Mouse (Mus musculus): ENCODE measurements at regions not wholly inside any gene's neighbourhood (a gene's known extent, or its start where the extent isn't known, plus 50 kb on each side); places are given as distances from the start of the nearest gene placed in this dataset.
A peak's percentile ranks its signal among the peaks of the same experiment; 100 is the strongest.

- no peak overlapping the region for H3K4me2 ChIP-seq (ENCODE audit: low read length)
- no peaks in the 10 kb centered on the region for H3K4me1 ChIP-seq (replicated peaks; ENCODE audit: control insufficient read depth, insufficient read depth, low read length)
- 92% methylated on average over 9 of the region's 9 CpGs for WGBS
- no peak overlapping the region for H3K4me3 ChIP-seq (ENCODE audit: low read depth, low read length)
- H3K9me3 ChIP-seq (ENCODE audit: control insufficient read depth, low read length), result 0 out of 2 replicates have a peak, but pooled peaks cover 3% of the 10 kb centered on the region
- DNase-seq (ENCODE audit: low spot score) (no peak), ATAC-seq (replicated peaks; ENCODE audit: low FRiP score, low TSS enrichment, low read depth) (no peak)
- no peaks in the 10 kb centered on the region for H3K36me3 ChIP-seq (ENCODE audit: control insufficient read depth, insufficient read depth, low read length)
- no peak overlapping the region for H3K9ac ChIP-seq (ENCODE audit: low read length)
- H3K27me3 ChIP-seq (replicated peaks; ENCODE audit: control insufficient read depth, insufficient read depth, low read length), result peaks cover 12% of the 10 kb centered on the region
- H3K27ac ChIP-seq (ENCODE audit: low read depth), result no peak overlapping the region
These were observed 188.5 kb upstream of the Lef1 start for GRCm38 (mm10) chr3:130921621-130922245.

- Histone ChIP-seq H3K4me2 (ENCODE audit: low read length) (no peak overlapping the region), H3K27ac (ENCODE audit: low read depth) (no peak overlapping the region), H3K9me3 (ENCODE audit: control insufficient read depth, low read length) (0 out of 2 replicates have a peak, but pooled peaks cover 3% of the 10 kb centered on the region), H3K36me3 (ENCODE audit: control insufficient read depth, insufficient read depth, low read length) (no peaks in the 10 kb centered on the region), H3K4me1 (replicated peaks; ENCODE audit: control insufficient read depth, insufficient read depth, low read length) (no peaks in the 10 kb centered on the region), H3K27me3 (replicated peaks; ENCODE audit: control insufficient read depth, insufficient read depth, low read length) (no peaks in the 10 kb centered on the region), H3K9ac (ENCODE audit: low read length) (no peak overlapping the region), H3K4me3 (ENCODE audit: low read depth, low read length) (no peak overlapping the region)
- DNase-seq (ENCODE audit: low spot score), result no peak
- WGBS, result 68% methylated on average over 7 of the region's 7 CpGs
- no peak for ATAC-seq (replicated peaks; ENCODE audit: low FRiP score, low TSS enrichment, low read depth)
These were observed 183.6 kb upstream of the Rpl34 start for GRCm38 (mm10) chr3:130913812-130914211.

- Histone ChIP-seq H3K9ac (ENCODE audit: low read length) (no peak overlapping the region), H3K36me3 (ENCODE audit: control insufficient read depth, insufficient read depth, low read length) (no peaks in the 10 kb centered on the region), H3K27me3 (replicated peaks; ENCODE audit: control insufficient read depth, insufficient read depth, low read length) (0 out of 2 replicates have a peak, but pooled peaks cover 3% of the 10 kb centered on the region), H3K4me3 (ENCODE audit: low read depth, low read length) (no peak overlapping the region), H3K9me3 (ENCODE audit: control insufficient read depth, low read length) (no peaks in the 10 kb centered on the region), H3K27ac (ENCODE audit: low read depth) (no peak overlapping the region), H3K4me2 (ENCODE audit: low read length) (no peak overlapping the region), H3K4me1 (replicated peaks; ENCODE audit: control insufficient read depth, insufficient read depth, low read length) (no peaks in the 10 kb centered on the region)
- no peak for DNase-seq (ENCODE audit: low spot score)
- WGBS, result 37% methylated on average over 8 of the region's 8 CpGs
- ATAC-seq (replicated peaks; ENCODE audit: low FRiP score, low TSS enrichment, low read depth), result no peak
These were observed 174.9 kb upstream of the Rpl34 start for GRCm38 (mm10) chr3:130905101-130905500.

GRCm38 (mm10) chr3:130903329-130903728, 173.1 kb upstream of the Rpl34 start:
- Histone ChIP-seq H3K9ac (ENCODE audit: low read length) (no peak overlapping the region), H3K36me3 (ENCODE audit: control insufficient read depth, insufficient read depth, low read length) (no peaks in the 10 kb centered on the region), H3K27me3 (replicated peaks; ENCODE audit: control insufficient read depth, insufficient read depth, low read length) (0 out of 2 replicates have a peak, but pooled peaks cover 3% of the 10 kb centered on the region), H3K4me1 (replicated peaks; ENCODE audit: control insufficient read depth, insufficient read depth, low read length) (no peaks in the 10 kb centered on the region), H3K4me2 (ENCODE audit: low read length) (no peak overlapping the region), H3K9me3 (ENCODE audit: control insufficient read depth, low read length) (no peaks in the 10 kb centered on the region), H3K4me3 (ENCODE audit: low read depth, low read length) (no peak overlapping the region), H3K27ac (ENCODE audit: low read depth) (no peak overlapping the region)
- ATAC-seq (replicated peaks; ENCODE audit: low FRiP score, low TSS enrichment, low read depth) (no peak), DNase-seq (ENCODE audit: low spot score) (no peak)
- 85% methylated on average over 7 of the region's 7 CpGs for WGBS

GRCm38 (mm10) chr3:130902376-130902775, 172.2 kb upstream of the Rpl34 start:
- DNase-seq (ENCODE audit: low spot score) (no peak), ATAC-seq (replicated peaks; ENCODE audit: low FRiP score, low TSS enrichment, low read depth) (no peak)
- Histone ChIP-seq H3K9ac (ENCODE audit: low read length) (no peak overlapping the region), H3K4me3 (ENCODE audit: low read depth, low read length) (no peak overlapping the region), H3K27ac (ENCODE audit: low read depth) (no peak overlapping the region), H3K4me2 (ENCODE audit: low read length) (no peak overlapping the region), H3K9me3 (ENCODE audit: control insufficient read depth, low read length) (no peaks in the 10 kb centered on the region), H3K36me3 (ENCODE audit: control insufficient read depth, insufficient read depth, low read length) (no peaks in the 10 kb centered on the region), H3K4me1 (replicated peaks; ENCODE audit: control insufficient read depth, insufficient read depth, low read length) (no peaks in the 10 kb centered on the region), H3K27me3 (replicated peaks; ENCODE audit: control insufficient read depth, insufficient read depth, low read length) (0 out of 2 replicates have a peak, but pooled peaks cover 3% of the 10 kb centered on the region)
- 87% methylated on average over 7 of the region's 7 CpGs for WGBS

- H3K4me3 ChIP-seq (ENCODE audit: low read depth, low read length), result no peak overlapping the region
- H3K27ac ChIP-seq (ENCODE audit: low read depth), result no peak overlapping the region
- no peaks in the 10 kb centered on the region for H3K9me3 ChIP-seq (ENCODE audit: control insufficient read depth, low read length)
- WGBS, result 70% methylated on average over 12 of the region's 12 CpGs
- no peaks in the 10 kb centered on the region for H3K4me1 ChIP-seq (replicated peaks; ENCODE audit: control insufficient read depth, insufficient read depth, low read length)
- ATAC-seq (replicated peaks; ENCODE audit: low FRiP score, low TSS enrichment, low read depth), result 0 out of 2 replicates have a peak, but pooled peaks have one; percentile 33
- H3K4me2 ChIP-seq (ENCODE audit: low read length), result no peak overlapping the region
- H3K36me3 ChIP-seq (ENCODE audit: control insufficient read depth, insufficient read depth, low read length), result no peaks in the 10 kb centered on the region
- 0 out of 2 replicates have a peak, but pooled peaks cover 3% of the 10 kb centered on the region for H3K27me3 ChIP-seq (replicated peaks; ENCODE audit: control insufficient read depth, insufficient read depth, low read length)
- no peak for DNase-seq (ENCODE audit: low spot score)
- H3K9ac ChIP-seq (ENCODE audit: low read length), result no peak overlapping the region
These were observed 171.1 kb upstream of the Rpl34 start for GRCm38 (mm10) chr3:130901343-130901742.

- WGBS, result 85% methylated on average over 6 of the region's 6 CpGs
- H3K36me3 ChIP-seq (ENCODE audit: control insufficient read depth, insufficient read depth, low read length), result no peaks in the 10 kb centered on the region
- no peak for DNase-seq (ENCODE audit: low spot score)
- no peak overlapping the region for H3K27ac ChIP-seq (ENCODE audit: low read depth)
- ATAC-seq (replicated peaks; ENCODE audit: low FRiP score, low TSS enrichment, low read depth), result no peak
- no peak overlapping the region for H3K9ac ChIP-seq (ENCODE audit: low read length)
- H3K4me2 ChIP-seq (ENCODE audit: low read length), result no peak overlapping the region
- no peaks in the 10 kb centered on the region for H3K9me3 ChIP-seq (ENCODE audit: control insufficient read depth, low read length)
- H3K4me3 ChIP-seq (ENCODE audit: low read depth, low read length), result no peak overlapping the region
- no peaks in the 10 kb centered on the region for H3K4me1 ChIP-seq (replicated peaks; ENCODE audit: control insufficient read depth, insufficient read depth, low read length)
- H3K27me3 ChIP-seq (replicated peaks; ENCODE audit: control insufficient read depth, insufficient read depth, low read length), result 0 out of 2 replicates have a peak, but pooled peaks cover 3% of the 10 kb centered on the region
These were observed 170.6 kb upstream of the Rpl34 start for GRCm38 (mm10) chr3:130900846-130901245.

- H3K9me3 ChIP-seq (ENCODE audit: control insufficient read depth, low read length), result no peaks in the 10 kb centered on the region
- H3K36me3 ChIP-seq (ENCODE audit: control insufficient read depth, insufficient read depth, low read length), result no peaks in the 10 kb centered on the region
- no peak overlapping the region for H3K4me3 ChIP-seq (ENCODE audit: low read depth, low read length)
- H3K9ac ChIP-seq (ENCODE audit: low read length), result no peak overlapping the region
- no peaks in the 10 kb centered on the region for H3K4me1 ChIP-seq (replicated peaks; ENCODE audit: control insufficient read depth, insufficient read depth, low read length)
- WGBS, result 69% methylated on average over 30 of the region's 30 CpGs
- H3K27ac ChIP-seq (ENCODE audit: low read depth), result no peak overlapping the region
- H3K27me3 ChIP-seq (replicated peaks; ENCODE audit: control insufficient read depth, insufficient read depth, low read length), result 0 out of 2 replicates have a peak, but pooled peaks cover 3% of the 10 kb centered on the region
- no peak overlapping the region for H3K4me2 ChIP-seq (ENCODE audit: low read length)
- DNase-seq (ENCODE audit: low spot score) (no peak), ATAC-seq (replicated peaks; ENCODE audit: low FRiP score, low TSS enrichment, low read depth) (no peak)
These were observed 170.0 kb upstream of the Rpl34 start for GRCm38 (mm10) chr3:130900054-130900840.
